In genomic region chr14:73106234-73106711, GRCm38 (mm10) we compare ENCODE assay signal across 8 mouse cellular contexts. TPM values are rescaled to one million over a fixed set of nuclear protein-coding genes. Genes with fewer than 3 reads are reported as not detected.
DNase-seq lines count a peak whose midpoint lies in the region; ATAC-seq and TF ChIP-seq lines count a peak whose summit lies in the region.

No protein-coding gene starts in this region.

- peak; percentile 74 for TF ChIP-seq CTCF in heart, adult 2 months (IDR thresholded peaks at IDR 0.05)
- TF ChIP-seq CTCF in cortical plate, adult 2 months (IDR thresholded peaks at IDR 0.05; ENCODE audit: extremely low read depth, insufficient read depth, low read length): peak; percentile 39; the same call in 1 of the 2 replicates

- H3K36me3 ChIP-seq in heart, adult 2 months (ENCODE audit: control insufficient read depth, insufficient read depth, low read length): no peaks in the 10 kb centered on the region
- no peaks in the 10 kb centered on the region for H3K36me3 ChIP-seq in hindbrain, embryonic 13.5 days
- H3K36me3 ChIP-seq in limb, embryonic 10.5 days: no peaks in the 10 kb centered on the region
- H3K36me3 ChIP-seq in myocyte (ENCODE audit: control insufficient read depth, insufficient read depth): no peaks in the 10 kb centered on the region

- H3K27ac ChIP-seq in heart, adult 2 months: no peak overlapping the region
- H3K27ac ChIP-seq in cortical plate, adult 2 months (ENCODE audit: insufficient read depth, low read length): no peak overlapping the region
- no peak overlapping the region for H3K27ac ChIP-seq in hindbrain, embryonic 13.5 days
- H3K27ac ChIP-seq in limb, embryonic 10.5 days: no peak overlapping the region

- H3K4me3 ChIP-seq in heart, adult 2 months: no peak overlapping the region
- H3K4me3 ChIP-seq in cortical plate, adult 2 months (ENCODE audit: insufficient read depth, low read length): no peak overlapping the region
- no peak overlapping the region for H3K4me3 ChIP-seq in hindbrain, embryonic 13.5 days
- H3K4me3 ChIP-seq in limb, embryonic 10.5 days: no peak overlapping the region
- H3K4me3 ChIP-seq in myocyte: no peak overlapping the region

- DNase-seq in heart, adult 2 months: peak; percentile 39 to 59
- no peak for DNase-seq in heart, postnatal 25 days (ENCODE audit: low spot score)
- peak; percentile 51 for DNase-seq in MN1 (ENCODE audit: low spot score)
- DNase-seq in limb, embryonic 10.5 days (ENCODE audit: low spot score): peak; percentile 42
- DNase-seq in thymus, postnatal 36 days: peak; percentile 56 to 70

- ATAC-seq in hindbrain, embryonic 13.5 days (ENCODE audit: low FRiP score): peak; percentile 57; the same call in 1 of the 2 replicates

- no peak for TF ChIP-seq EP300 in heart, adult 2 months (IDR thresholded peaks at IDR 0.05; ENCODE audit: insufficient read depth, low read depth, low read length)

- no peaks in the 10 kb centered on the region for H3K79me2 ChIP-seq in heart, adult 2 months (replicated peaks; ENCODE audit: control insufficient read depth, insufficient read depth, low read length)
- H3K79me2 ChIP-seq in myocyte (ENCODE audit: control insufficient read depth, insufficient read depth): no peaks in the 10 kb centered on the region

- intact Hi-C loops in heart, adult 2 months (cut with DNase I): loop anchor here (1.0 to 5.0 kb wide), 4 partner anchors 175 to 396 kb away; no protein-coding TSS in a partner anchor
- intact Hi-C loops in heart, postnatal 25 days (cut with DNase I): loop anchor here (5.0 kb wide), 1 partner anchor 176 kb away; no protein-coding TSS in a partner anchor

- H3K9me3 ChIP-seq in hindbrain, embryonic 13.5 days: no peaks in the 10 kb centered on the region
- no peaks in the 10 kb centered on the region for H3K9me3 ChIP-seq in limb, embryonic 10.5 days (replicated peaks)

- no peaks in the 10 kb centered on the region for H3K27me3 ChIP-seq in heart, adult 2 months (ENCODE audit: control insufficient read depth, insufficient read depth, low read length)
- 0 out of 2 replicates have a peak, but pooled peaks cover 3% of the 10 kb centered on the region for H3K27me3 ChIP-seq in hindbrain, embryonic 13.5 days
- peaks cover 32% of the 10 kb centered on the region for H3K27me3 ChIP-seq in limb, embryonic 10.5 days (ENCODE audit: low read depth, poor library complexity, severe bottlenecking)
- no peaks in the 10 kb centered on the region for H3K27me3 ChIP-seq in myocyte (ENCODE audit: control insufficient read depth, insufficient read depth, insufficient read length)

- WGBS in heart, adult 2 months: 18% methylated on average over 8 of the region's 8 CpGs
- 28% methylated on average over 8 of the region's 8 CpGs for WGBS in hindbrain, embryonic 13.5 days
- 31% methylated on average over 8 of the region's 8 CpGs for WGBS in limb, embryonic 10.5 days

- H3ac ChIP-seq in myocyte (ENCODE audit: control insufficient read depth, insufficient read length): no peak overlapping the region

- H3K4me2 ChIP-seq in hindbrain, embryonic 13.5 days: peak overlapping the region; percentile 35; the same call in 1 of the 2 replicates
- peak overlapping the region; percentile 72 for H3K4me2 ChIP-seq in myocyte (ENCODE audit: low read depth)

- no peak for TF ChIP-seq POLR2A in heart, adult 2 months (IDR thresholded peaks at IDR 0.05; ENCODE audit: insufficient read depth, low read depth, low read length)
- no peak for TF ChIP-seq POLR2A in cortical plate, adult 2 months (IDR thresholded peaks at IDR 0.05; ENCODE audit: extremely low read depth, insufficient read depth, low read length)
- TF ChIP-seq POLR2A in myocyte (IDR thresholded peaks at IDR 0.05; ENCODE audit: insufficient read length, low read depth): no peak

- H3K9ac ChIP-seq in heart, adult 2 months (ENCODE audit: low read depth, low read length): no peak overlapping the region
- no peak overlapping the region for H3K9ac ChIP-seq in hindbrain, embryonic 13.5 days

- no peaks in the 10 kb centered on the region for H3K4me1 ChIP-seq in heart, adult 2 months (ENCODE audit: control insufficient read depth, insufficient read depth, low read length)
- peaks cover 2% of the 10 kb centered on the region; the same call in 1 of the 2 replicates for H3K4me1 ChIP-seq in cortical plate, adult 2 months (ENCODE audit: control insufficient read depth, insufficient read depth, low read length)
- peaks cover 4% of the 10 kb centered on the region for H3K4me1 ChIP-seq in hindbrain, embryonic 13.5 days (replicated peaks)
- H3K4me1 ChIP-seq in limb, embryonic 10.5 days: peaks cover 34% of the 10 kb centered on the region

TF ChIP-seq in myocyte, 11 proteins besides CTCF, POLR2A, EP300 and RAD21:
- TF ChIP-seq E2F4 (IDR thresholded peaks at IDR 0.05; ENCODE audit: insufficient read depth) (no peak), POLR2AphosphoS2 (IDR thresholded peaks at IDR 0.05; ENCODE audit: insufficient read length, low read depth) (no peak), MAX (IDR thresholded peaks at IDR 0.05; ENCODE audit: low read depth) (no peak), USF1 (IDR thresholded peaks at IDR 0.05; ENCODE audit: low read depth) (no peak), MYOD1 (IDR thresholded peaks at IDR 0.05; ENCODE audit: control insufficient read depth in 1 of 3, insufficient read length in 2 of 3, low read depth in 2 of 3) (no peak), CEBPB (IDR thresholded peaks at IDR 0.05; ENCODE audit: insufficient read depth, poor library complexity, severe bottlenecking) (no peak), TCF3 (IDR thresholded peaks at IDR 0.05; ENCODE audit: insufficient read length, low read depth) (no peak)

RNA-seq across cellular contexts. Expression of gene Rcbtb2, which starts 16.6 kb away (rescaled TPM):
- 10 to 100 TPM; 20.8 to 20.9 TPM for total RNA-seq in heart, adult 2 months (2021)
- 16.9 and 25.7 TPM in 2 replicates for polyA plus RNA-seq in heart, adult 2 months (2012; rRNA removed)
- 10 to 100 TPM; 20.4 to 22.9 TPM for total RNA-seq in heart, postnatal 25 days (2021)
- polyA plus RNA-seq in cortical plate, adult 2 months (2012; rRNA removed): 22.9 and 23.8 TPM in 2 replicates
- polyA plus RNA-seq in hindbrain, embryonic 13.5 days (2015; fragmentation: Nextera tagmentation; extraction: Ambion mirVana): 88.0 and 88.8 TPM in 2 replicates
- polyA plus RNA-seq in limb, embryonic 10.5 days (2016; fragmentation: Nextera tagmentation; extraction: Ambion mirVana): 202 and 208 TPM in 2 replicates
- 11.8 TPM for polyA plus RNA-seq in myocyte (2012; fragmentation: generic; extraction: Trizol)

RNA-seq across cellular contexts. Expression of gene Cysltr2, which starts 57.4 kb away (rescaled TPM):
- total RNA-seq in heart, adult 2 months (2021): under 1 TPM; 0.11 to 0.29 TPM
- polyA plus RNA-seq in heart, adult 2 months (2012; rRNA removed): 0.23 and 0.64 TPM in 2 replicates
- total RNA-seq in heart, postnatal 25 days (2021): not detected
- polyA plus RNA-seq in cortical plate, adult 2 months (2012; rRNA removed): 1.1 and 1.2 TPM in 2 replicates
- polyA plus RNA-seq in hindbrain, embryonic 13.5 days (2015; fragmentation: Nextera tagmentation; extraction: Ambion mirVana): 0.34 TPM in 1 of 2 replicates, not detected in the other
- not detected in 2 replicates for polyA plus RNA-seq in limb, embryonic 10.5 days (2016; fragmentation: Nextera tagmentation; extraction: Ambion mirVana)
- polyA plus RNA-seq in myocyte (2012; fragmentation: generic; extraction: Trizol): not detected
